Mouse (Mus musculus): Measurements from ENCODE around the gene Inava.

GRCm38 (mm10) chr1:136234595-136235092, 580 bp upstream of the Inava start:
- TF ChIP-seq CTCF (IDR thresholded peaks at IDR 0.05; ENCODE audit: extremely low read depth, insufficient read depth, low read length) (0 out of 2 replicates have a peak, but pooled peaks have one; percentile 6), POLR2A (IDR thresholded peaks at IDR 0.05; ENCODE audit: extremely low read depth, insufficient read depth, low read length) (no peak)
